Mouse (Mus musculus) central nervous system, embryonic 18 days (tissue): ENCODE measurements around the gene Brpf1. TPM values are rescaled to one million over a fixed set of nuclear protein-coding genes. Genes with fewer than 3 reads are reported as not detected.

Experiments
- polyA plus RNA-seq: library from polyadenylated mRNA; depleted of rRNA; stranded (reverse); fragments of >200 nt; gene quantifications from 2 replicates; pipeline ENCODE4 v1.2.3, GENCODE M21; 2012; rRNA removed

Brpf1 gene
- polyA plus RNA-seq = 28.8 and 28.9 TPM in 2 replicates

DNA sequence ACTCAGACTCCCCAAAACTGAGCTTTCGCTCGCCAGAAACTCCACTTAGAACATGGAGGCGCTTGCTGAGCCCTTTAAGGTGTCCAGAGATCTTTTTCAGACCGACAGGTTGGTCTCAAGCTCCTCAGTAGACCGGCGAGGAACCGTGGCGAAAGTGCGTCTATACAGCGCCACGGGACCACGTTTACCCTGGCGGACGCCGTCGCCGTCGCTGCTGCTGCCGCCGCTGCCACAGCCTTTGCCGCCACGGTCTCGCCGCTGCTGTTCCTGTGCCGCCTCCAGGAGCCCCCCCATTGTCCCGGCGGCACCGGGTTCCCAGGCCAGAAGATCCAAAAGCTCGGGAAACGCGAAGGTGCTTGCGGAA is at the start of gene Brpf1:
Gene Brpf1 (plus strand): TSS at position 152 of the 364 bp plus-strand sequence.

DNA sequence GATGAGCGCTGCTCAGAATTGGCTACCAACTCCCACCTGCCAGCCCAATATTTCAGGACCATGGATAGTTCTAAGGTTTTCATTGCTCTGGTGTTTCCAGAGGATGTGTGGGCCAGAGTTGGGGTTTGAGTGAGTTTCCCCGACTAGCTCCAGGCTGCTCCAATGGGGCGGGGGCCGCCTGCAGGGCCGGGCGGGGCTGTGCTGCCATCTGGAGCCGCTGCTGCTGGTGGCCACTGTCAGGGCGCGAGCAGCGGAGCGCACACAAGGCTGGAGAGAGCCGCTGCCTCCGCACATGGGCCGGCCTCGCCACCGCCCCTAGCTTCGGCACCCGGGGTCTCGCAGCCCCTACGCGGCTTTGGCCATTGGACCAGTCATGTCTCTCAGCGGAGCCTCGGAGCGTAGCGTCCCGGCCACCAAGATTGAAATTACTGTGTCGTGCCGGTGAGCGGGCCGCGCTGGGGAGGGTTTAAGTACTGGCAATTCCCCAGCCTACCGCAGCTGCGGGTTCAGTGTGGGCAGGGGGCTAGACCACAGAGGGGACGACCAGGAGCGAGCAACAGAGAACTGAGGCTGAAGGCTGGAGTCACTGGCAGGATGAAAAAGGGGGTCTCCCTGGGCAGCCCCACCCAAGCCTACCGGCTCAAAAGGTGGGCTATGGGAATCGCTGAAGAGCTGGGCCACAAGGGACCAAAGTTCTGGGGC is 24.7 kb upstream of the Brpf1 start, which contains the start of gene Cpne9:
Gene Cpne9 (plus strand): TSS at position 207 of the 702 bp plus-strand sequence.

DNA sequence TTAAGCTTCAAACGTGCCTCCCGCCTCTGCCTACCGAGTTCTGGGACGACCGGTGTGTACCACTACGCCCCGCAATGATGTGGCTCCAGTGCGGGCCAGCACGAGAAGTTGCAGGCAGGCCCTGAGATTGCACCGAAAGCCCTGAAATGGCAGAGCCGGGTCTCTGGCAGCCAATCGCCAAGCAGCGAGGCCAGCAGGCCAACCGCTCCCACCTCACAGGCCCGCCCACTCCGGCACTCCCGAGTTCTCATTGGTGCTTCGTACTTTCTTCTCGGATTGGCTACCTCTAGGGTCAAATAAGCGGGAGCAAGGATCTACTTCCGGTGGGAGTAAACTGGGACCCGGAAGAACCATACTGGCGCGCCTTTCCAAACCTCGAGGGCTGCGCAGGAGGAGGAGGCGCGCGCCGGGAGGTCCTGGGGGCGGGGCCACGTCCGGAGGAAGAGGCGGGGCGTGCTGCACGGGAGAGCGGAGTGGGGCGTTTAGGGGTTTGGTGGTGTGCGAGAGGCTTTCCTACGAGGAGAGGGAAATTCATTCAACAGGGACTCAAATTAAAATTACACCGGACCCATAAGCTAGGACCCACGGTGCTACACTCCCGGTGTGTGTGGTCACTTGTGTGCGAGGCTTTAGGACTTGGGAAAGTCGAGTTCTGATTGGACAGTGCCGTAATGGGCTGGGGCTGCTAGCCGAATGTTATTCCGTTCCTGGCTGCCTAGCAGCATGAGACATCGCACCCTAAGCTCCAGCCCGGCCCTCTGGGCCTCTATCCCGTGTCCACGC is 19.8 kb downstream of the Brpf1 start, which contains the start of gene Ogg1:
Gene Ogg1 (plus strand): TSS at position 440 of the 783 bp plus-strand sequence.

DNA sequence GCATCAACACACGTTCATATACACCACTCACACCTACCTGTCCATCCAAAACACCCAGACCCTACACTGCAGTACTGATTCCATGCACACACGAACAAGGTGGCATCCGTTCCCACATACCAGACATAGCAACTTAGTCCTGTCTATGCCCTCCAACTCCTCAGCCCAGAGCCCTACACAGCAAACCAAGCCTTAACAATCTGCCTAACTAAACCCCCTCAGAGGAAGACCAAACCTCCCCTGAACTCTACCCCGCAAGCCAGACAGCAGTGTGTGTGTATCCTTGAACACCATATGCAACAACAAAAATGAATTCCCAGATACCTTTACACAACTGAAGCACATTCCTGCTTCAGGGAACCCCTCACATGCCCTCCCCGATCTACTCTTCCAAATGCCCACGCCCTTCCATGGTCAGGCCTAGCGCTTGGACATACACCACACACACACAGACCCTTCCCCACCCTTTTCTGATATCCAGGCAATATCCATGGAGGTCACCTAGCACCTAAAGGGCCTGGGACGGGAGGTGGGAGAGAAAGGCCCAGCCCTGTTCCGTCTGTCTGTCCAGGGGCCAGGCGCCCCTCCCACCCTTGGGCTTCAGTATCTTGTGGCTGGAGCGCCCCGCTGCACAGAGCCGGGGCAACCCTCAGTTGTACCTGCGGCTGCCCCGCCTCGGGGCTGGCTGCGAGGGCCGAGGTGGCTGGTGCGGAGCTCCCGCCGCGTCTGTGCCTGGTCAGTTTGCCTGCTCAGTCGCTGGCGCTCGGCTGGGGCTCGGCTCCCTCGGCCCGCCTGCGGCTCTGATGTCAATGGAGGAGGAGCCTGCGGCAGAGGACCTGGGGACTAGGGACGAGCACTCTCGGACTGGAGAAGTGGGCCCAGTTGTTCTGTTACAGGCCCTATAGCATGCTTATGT is 36.5 kb downstream of the Brpf1 start, which contains the start of gene Camk1:
Gene Camk1 (minus strand): TSS at position 808 of the 916 bp plus-strand sequence.

Other genes with a start within 250 kb of the Brpf1 start
- 55.7 and 57.5 TPM in 2 replicates for gene Setd5, start 229.8 kb upstream of the Brpf1 start, polyA plus RNA-seq
- gene Lhfpl4, start 111.8 kb upstream of the Brpf1 start, polyA plus RNA-seq = 63.7 and 69.4 TPM in 2 replicates
- 33.4 and 34.9 TPM in 2 replicates for gene Mtmr14, start 69.3 kb upstream of the Brpf1 start, polyA plus RNA-seq
- 3.1 and 9.4 TPM in 2 replicates for gene Cpne9, start 24.8 kb upstream of the Brpf1 start, polyA plus RNA-seq
- 14.3 and 16.3 TPM in 2 replicates for gene Ogg1, start 19.8 kb downstream of the Brpf1 start, polyA plus RNA-seq
- gene Camk1, start 36.8 kb downstream of the Brpf1 start, polyA plus RNA-seq = 102 and 103 TPM in 2 replicates
- 70.0 and 78.9 TPM in 2 replicates for gene Tada3, start 70.7 kb downstream of the Brpf1 start, polyA plus RNA-seq
- gene Arpc4, start 71.0 kb downstream of the Brpf1 start, polyA plus RNA-seq = 132 and 137 TPM in 2 replicates
- gene Ttll3, start 82.1 kb downstream of the Brpf1 start, polyA plus RNA-seq = 22.2 and 22.8 TPM in 2 replicates
- 20.9 and 21.9 TPM in 2 replicates for gene Rpusd3, start 112.2 kb downstream of the Brpf1 start, polyA plus RNA-seq
- 0.04 and 0.07 TPM in 2 replicates for gene Cidec, start 128.6 kb downstream of the Brpf1 start, polyA plus RNA-seq
- 69.3 and 70.5 TPM in 2 replicates for gene Jagn1, start 135.4 kb downstream of the Brpf1 start, polyA plus RNA-seq
- gene Il17re, start 151.3 kb downstream of the Brpf1 start, polyA plus RNA-seq = 0.13 and 0.36 TPM in 2 replicates
- 3.5 and 4.0 TPM in 2 replicates for gene Il17rc, start 164.3 kb downstream of the Brpf1 start, polyA plus RNA-seq
- gene Creld1, start 176.2 kb downstream of the Brpf1 start, polyA plus RNA-seq = 43.0 and 44.8 TPM in 2 replicates
- gene Prrt3, start 194.8 kb downstream of the Brpf1 start, polyA plus RNA-seq = 13.0 and 13.1 TPM in 2 replicates
- 74.1 and 76.8 TPM in 2 replicates for gene Emc3, start 224.5 kb downstream of the Brpf1 start, polyA plus RNA-seq
- 4.5 and 4.6 TPM in 2 replicates for gene Fancd2, start 224.5 kb downstream of the Brpf1 start, polyA plus RNA-seq